Mouse (Mus musculus) left cerebral cortex, adult 8-10 months (tissue): ENCODE measurements around the gene Dnajb3. TPM values are rescaled to one million over a fixed set of nuclear protein-coding genes. Genes with fewer than 3 reads are reported as not detected.
A peak's percentile ranks its signal among the peaks of the same experiment; 100 is the strongest.
"Not testable (repeated sequence)": the region's sequence is repeated elsewhere in the genome, so short reads cannot be mapped to it uniquely, and the experiment has no call there.

Source experiments
- DNase-seq, 2 experiments: peaks; one replicate each; pipeline ENCODE4 v3.0.0; 2022; ENCODE audit warnings: low spot score in 2 of 2
- total RNA-seq, 4 experiments: library from RNA; stranded (reverse); gene quantifications; 2 replicates each; pipeline ENCODE4 v1.2.4; 2022

Gene Dnajb3
- total RNA-seq, 4 experiments from 2014 or later: 1.2 to 3.1 (median 2.2) TPM

- DNase-seq: no peak
Measured at GRCm38 (mm10) chr1:88232664-88233380, 27.2 kb upstream of the Dnajb3 start.

GRCm38 (mm10) chr1:88231803-88232499, 26.4 kb upstream of the Dnajb3 start:
- no peak for DNase-seq

DNA sequence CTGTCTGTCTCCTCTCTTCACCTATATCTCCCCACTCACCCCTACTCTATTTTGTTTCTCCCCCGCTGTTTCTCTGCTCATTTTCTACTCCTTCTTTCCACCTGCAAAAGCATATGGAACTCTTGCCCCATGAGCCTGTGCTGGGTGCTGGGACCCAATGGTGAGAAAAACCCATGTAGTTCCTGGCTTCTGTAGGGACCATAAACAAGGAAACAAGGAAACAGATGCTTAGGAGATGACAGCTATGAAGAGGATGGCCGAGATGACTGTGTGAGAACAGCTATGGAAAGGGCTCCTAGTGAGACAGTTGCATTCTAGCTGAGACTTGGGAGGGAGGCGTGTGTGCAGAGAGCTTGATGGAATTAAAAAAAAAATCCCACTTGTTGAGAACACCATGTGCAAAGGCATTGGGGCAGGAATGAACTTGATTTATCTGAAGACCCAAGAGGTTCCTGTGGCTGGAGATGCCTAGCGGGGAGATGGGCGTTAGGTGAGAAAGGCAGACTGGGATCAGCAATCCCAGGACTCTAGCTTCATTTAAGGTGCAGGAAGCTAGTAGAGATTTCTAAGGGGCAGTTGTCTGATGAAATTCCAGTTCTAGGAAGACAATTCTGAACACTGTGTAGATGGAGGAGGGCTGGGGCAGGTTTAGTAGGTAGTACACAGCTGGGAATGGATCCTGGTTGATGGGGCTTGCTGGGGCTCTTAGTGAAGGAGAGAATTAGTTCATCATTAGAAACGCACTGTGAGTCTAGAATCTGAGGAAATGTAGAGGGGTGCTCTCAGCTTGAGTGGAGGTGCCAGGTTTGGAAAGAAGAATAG, 25.6 kb upstream of the Dnajb3 start:
- no peak for DNase-seq

DNA sequence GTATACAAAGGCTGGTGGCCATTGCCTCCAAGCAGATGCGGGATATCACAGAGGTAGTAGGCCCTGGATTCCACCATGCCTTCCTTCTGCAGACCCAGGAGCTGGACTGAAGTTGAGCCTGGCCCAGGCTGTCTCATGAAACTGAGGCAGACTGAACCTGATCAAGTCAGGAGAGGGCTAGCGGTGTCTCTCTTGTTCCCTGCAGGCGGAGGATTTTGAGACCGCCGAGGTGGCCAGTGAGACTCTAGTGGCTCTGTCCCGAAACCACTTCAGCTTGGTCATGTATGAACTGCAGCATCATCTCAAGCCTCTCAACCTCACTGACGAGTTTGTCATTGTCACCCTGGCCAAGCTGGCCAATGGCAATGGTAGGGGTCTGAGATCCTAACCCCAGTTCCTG, 24.8 kb upstream of the Dnajb3 start:
- DNase-seq: no peak

DNA sequence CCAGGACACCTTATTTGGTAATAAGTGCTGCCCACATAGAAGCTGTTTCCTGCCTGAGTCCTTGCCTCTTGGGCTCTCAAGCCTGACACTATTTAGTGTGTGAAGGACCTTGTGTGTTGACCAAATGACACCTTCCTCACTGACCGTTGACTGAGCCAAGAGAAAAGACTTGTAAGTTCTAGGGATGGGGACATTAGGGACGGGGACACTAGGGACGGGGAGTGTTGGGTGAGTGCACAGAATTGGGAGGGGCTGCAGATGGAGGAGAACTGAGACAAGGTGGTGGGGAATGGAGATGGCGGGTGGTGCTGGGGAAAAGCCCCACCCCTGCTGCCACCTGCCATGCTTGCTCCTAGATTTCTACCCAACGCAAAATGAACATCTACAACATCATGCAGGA, 24.4 kb upstream of the Dnajb3 start:
- DNase-seq: no peak

DNA sequence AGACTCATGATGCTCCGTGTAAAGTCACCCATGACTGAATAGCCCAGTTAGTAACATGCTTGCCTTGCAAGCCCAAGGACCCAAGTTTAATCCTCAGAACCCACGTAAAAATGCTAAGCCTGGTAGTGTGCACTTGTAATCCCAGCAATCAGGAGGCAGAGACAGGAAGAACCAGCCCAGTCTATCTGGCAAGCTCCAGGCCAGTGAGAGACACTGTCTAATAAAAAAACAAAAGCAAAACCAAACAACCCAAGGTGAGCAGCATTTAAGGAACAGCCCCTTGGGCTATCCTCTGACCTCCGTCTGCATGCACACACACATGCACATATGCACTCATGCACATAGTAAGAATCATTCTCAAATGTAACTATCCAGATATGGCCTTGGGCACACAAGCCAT, 24.0 kb upstream of the Dnajb3 start:
- DNase-seq: no peak

DNA sequence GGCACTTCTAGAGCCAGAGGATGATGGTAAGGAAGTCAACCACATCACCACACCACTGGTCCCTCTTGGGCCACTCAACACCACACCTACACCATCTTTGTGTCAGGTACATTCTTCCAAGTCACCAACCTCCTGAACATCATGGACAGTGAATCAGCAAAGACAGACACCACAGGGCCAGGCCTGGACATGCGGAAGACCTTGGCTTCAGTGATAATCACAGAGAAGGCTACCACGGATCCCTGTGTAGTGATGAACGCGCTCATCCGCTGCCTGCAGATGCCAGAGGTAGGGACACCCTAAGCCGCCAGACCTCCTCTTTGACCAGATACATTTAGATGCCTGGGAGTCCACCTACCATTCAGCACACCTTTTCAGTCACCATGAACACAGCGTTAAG, 22.5 kb upstream of the Dnajb3 start:
- DNase-seq: peak in 1 of 2 experiments; percentile 19

GRCm38 (mm10) chr1:88227482-88227881, 21.9 kb upstream of the Dnajb3 start:
- DNase-seq: peak in 1 of 2 experiments; percentile 3

GRCm38 (mm10) chr1:88226670-88227379, 21.2 kb upstream of the Dnajb3 start, which contains the start of gene Mroh2a:
Gene Mroh2a, plus strand, starts transcription at chr1:88226986.
- peak in 1 of 2 experiments; percentile 5 for DNase-seq

DNA sequence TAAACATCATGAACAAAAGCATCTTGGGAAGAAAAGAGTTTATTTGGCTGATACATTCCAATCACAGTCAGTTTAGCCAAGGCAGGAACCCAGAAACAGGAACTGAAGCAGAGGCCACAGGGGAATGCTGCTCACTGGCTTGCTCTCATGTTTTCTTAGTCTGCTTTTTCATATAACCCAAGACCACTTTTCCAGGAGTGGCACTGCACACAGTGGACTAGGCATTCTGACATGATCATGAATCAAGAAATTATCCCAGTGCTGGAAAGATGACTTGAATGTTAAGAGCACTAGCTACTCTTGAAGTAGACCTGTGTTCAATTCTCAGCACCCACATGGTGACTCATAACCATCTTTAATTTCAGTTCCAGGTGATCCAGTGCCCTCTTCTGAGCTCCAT, 20.2 kb upstream of the Dnajb3 start:
- no peak for DNase-seq

DNA sequence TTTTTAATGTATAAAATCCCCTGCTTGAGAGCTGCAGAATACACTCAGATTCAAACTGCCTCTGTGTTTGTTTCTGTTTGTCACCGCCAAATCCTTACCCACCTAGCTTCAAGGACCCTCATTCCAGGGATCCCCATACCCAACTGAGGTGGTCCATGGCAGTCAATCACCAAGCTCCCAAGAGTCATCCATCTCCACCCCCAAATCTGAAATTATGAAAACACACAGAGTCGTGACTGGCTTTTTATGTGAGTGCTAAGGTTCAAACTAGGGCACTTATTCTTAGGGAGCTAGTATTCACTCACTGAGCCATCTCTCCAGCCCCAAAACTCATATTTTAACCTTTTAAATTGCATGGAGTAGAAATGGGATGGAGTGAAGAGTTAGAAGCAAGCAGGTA, 19.7 kb upstream of the Dnajb3 start:
- DNase-seq: not testable (repeated sequence)

GRCm38 (mm10) chr1:88224029-88224776, 18.6 kb upstream of the Dnajb3 start:
- no peak for DNase-seq

DNA sequence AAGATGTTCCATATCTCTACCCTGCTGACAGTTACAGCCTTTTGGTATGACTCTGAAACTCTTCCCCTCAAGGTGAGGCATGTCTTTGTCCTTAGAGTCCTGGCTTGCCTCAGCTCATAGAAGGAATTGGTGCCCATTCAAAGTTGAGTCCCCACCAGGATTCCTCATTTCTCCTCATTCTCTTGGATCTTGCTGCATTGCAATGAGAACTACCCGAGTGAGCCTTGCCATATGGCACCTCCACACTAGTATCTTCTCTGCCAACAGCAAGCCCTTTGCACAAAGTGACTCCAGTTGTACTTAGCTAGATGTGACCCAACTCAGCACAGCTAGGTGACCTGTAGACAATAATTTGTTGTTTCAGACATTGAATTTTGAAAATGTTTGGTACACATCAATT, 18.0 kb upstream of the Dnajb3 start:
- no peak for DNase-seq

- DNase-seq: not testable (repeated sequence)
Measured at GRCm38 (mm10) chr1:88223011-88223515, 17.5 kb upstream of the Dnajb3 start.

DNA sequence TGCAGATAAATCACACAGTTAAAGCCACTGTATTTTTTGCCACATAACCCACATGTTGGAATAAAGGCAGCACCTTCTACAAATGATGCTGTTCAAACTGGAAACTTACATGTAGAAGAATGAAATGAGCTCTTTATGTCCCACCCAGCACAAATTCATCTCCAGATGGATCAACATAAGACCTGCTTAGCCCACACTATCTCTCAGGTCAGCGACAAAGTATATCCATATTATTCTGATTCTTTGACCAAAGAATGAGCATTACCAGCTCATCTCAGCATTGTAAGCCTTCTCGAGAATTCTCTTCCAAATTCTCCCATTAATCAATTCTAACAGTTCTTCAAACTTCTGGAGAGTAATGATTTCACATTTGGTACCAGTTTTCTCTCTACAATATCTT, 16.6 kb upstream of the Dnajb3 start:
- DNase-seq: no peak

DNA sequence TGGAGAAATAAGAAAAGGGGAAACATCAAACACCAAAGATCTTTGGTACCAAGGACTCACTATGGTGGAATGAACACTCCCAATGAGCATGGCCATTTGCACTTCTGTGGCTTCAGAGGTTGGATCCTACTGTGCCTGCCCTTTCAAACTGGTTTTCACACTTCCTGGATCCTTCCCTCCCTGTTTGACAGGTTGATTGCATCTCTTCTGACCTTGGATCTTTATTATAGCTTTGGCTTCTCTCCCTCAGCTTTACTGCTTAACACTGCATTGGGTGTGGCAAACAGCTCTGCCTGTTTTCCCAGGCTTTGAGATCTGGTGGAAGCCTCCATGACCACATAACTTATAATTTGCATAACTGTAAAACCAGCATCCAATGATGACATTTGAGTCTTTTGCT, 14.8 kb upstream of the Dnajb3 start:
- no peak for DNase-seq

DNA sequence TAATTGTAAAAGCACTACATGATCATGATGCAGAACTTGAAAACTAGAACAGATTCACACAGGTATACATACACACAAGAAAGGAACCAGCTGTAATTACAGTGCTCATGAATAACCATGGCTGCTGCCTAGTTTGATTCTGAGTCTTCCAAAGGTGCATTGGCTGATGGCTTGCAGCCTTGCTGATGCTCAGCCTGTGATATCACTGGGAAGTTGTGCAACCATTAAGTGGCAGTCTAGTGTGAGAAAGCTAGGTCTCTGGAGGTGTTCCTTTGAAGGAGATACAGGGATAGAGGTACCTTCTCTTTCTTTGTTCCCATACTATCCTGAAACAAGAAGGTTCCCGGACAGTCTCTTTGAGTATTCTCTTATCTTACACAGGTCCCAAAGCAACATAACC, 13.5 kb upstream of the Dnajb3 start:
- no peak for DNase-seq

GRCm38 (mm10) chr1:88218591-88218990, 13.0 kb upstream of the Dnajb3 start:
- no peak for DNase-seq

DNA sequence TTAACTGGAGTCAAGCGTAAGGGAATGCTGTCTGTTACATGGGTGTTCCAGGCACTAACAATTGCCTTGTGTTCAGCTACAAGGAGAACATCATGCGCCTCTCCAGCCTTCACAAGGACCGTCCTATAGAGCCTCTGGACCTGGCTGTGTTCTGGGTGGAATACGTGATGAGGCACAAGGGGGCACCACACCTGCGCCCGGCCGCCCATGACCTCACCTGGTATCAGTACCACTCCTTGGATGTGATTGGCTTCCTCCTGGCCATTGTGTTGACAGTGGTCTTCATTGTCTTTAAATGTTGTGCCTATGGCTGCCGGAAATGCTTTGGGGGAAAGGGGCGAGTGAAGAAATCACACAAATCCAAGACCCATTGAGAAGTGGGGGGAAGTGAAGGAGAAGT, 12.5 kb upstream of the Dnajb3 start:
- DNase-seq: no peak

DNA sequence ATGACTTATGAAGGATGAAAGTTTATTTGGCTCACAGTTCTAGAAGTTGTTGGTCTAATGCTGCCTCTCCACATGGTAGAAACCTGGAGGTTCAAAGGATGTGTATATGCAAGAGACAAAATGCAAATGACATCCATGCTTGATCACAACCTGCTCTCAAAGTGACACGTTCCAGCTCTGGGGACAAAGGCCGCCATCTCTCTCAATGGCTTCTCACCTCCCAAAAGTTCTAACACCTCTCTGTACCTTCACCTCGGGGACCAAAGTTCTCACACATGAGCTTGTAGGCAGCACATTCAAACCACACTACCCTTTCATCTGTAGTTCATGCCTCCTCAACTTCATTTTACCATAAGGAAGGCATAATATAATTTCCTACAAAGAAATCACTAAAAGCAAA, 12.0 kb upstream of the Dnajb3 start:
- DNase-seq: no peak

- no peak for DNase-seq
Measured at GRCm38 (mm10) chr1:88217144-88217543, 11.6 kb upstream of the Dnajb3 start.
